Mouse (Mus musculus) lung, postnatal 14 days (tissue): ENCODE data around the gene C1ra.
A peak's percentile ranks its signal among the peaks of the same experiment; 100 is the strongest.
"Not testable (repeated sequence)": the region's sequence is repeated elsewhere in the genome, so short reads cannot be mapped to it uniquely, and the experiment has no call there.

Experiments used
- DNase-seq: peaks from one replicate; pipeline ENCODE4 v3.0.0; 2021

The C1ra gene

GRCm38 (mm10) chr6:124549023-124549550 lies 36.9 kb downstream of the C1ra start:
- DNase-seq: no peak

- DNase-seq: no peak
Observed at GRCm38 (mm10) chr6:124552766-124553165, 40.6 kb downstream of the C1ra start.

GRCm38 (mm10) chr6:124555956-124556355 lies 43.8 kb downstream of the C1ra start:
- not testable (repeated sequence) for DNase-seq

GRCm38 (mm10) chr6:124561156-124561555 lies 49.0 kb downstream of the C1ra start:
- not testable (repeated sequence) for DNase-seq

- DNase-seq: not testable (repeated sequence)
Observed at GRCm38 (mm10) chr6:124561611-124562010, 49.4 kb downstream of the C1ra start.

DNA sequence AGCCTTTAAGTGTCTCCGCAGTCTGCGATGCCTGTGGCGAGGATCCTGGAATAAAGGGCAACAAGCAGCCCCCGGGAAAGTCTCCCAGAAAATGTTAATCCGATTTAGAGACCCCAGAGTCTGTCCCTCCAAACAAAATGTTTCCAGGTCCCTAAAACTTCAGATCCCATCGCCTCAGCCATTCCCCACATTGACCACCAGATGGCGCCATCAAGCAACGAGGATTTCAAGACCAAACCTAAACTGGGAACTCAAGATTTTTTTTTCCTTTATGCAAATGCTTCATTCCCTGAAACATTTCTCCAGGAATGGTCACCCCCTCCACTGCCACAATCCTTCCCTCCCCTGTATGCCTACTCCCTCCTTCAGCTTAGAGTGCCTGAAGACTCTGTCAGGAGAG lies 57.8 kb downstream of the C1ra start, which contains the start of gene C1rb:
TSS of gene C1rb (plus strand) at position 269 of the 400 bp plus-strand sequence.
- peak; percentile 77 for DNase-seq
